Mouse (Mus musculus): ENCODE data around the gene Tomm22. TPM values are rescaled to one million over a fixed set of nuclear protein-coding genes. Genes with fewer than 3 reads are reported as not detected.
A peak's percentile ranks its signal among the peaks of the same experiment; 100 is the strongest.
"Not testable (repeated sequence)": the region's sequence is repeated elsewhere in the genome, so short reads cannot be mapped to it uniquely, and the experiment has no call there.

Tomm22 gene
- polyA plus RNA-seq, 1 experiment from 2014 or later, result 235 TPM

GRCm38 (mm10) chr15:79664666-79665065, 6.0 kb upstream of the Tomm22 start:
- no peak overlapping the region for H3K4me3 ChIP-seq
- no peak overlapping the region for H3K27ac ChIP-seq
- no peak overlapping the region for H3K4me2 ChIP-seq
- no peak for ATAC-seq (ENCODE audit: borderline replicate concordance, extremely low read depth, low FRiP score, low TSS enrichment)
- H3K36me3 ChIP-seq, result 0 out of 2 replicates have a peak, but pooled peaks cover 8% of the 10 kb centered on the region
- 89% methylated on average over 8 of the region's 8 CpGs for WGBS
- H3K9me3 ChIP-seq, result no peaks in the 10 kb centered on the region
- peaks cover 9% of the 10 kb centered on the region for H3K4me1 ChIP-seq
- H3K9ac ChIP-seq, result no peak overlapping the region
- no peaks in the 10 kb centered on the region for H3K27me3 ChIP-seq

GRCm38 (mm10) chr15:79669195-79669594, 1.5 kb upstream of the Tomm22 start:
- Histone ChIP-seq H3K36me3 (peaks cover 27% of the 10 kb centered on the region), H3K4me2 (no peak overlapping the region), H3K9ac (no peak overlapping the region), H3K4me1 (peaks cover 7% of the 10 kb centered on the region), H3K4me3 (no peak overlapping the region), H3K27me3 (no peaks in the 10 kb centered on the region), H3K9me3 (no peaks in the 10 kb centered on the region), H3K27ac (no peak overlapping the region)
- no peak for ATAC-seq (ENCODE audit: borderline replicate concordance, extremely low read depth, low FRiP score, low TSS enrichment)
- 61% methylated on average over 10 of the region's 10 CpGs for WGBS

- WGBS, result under 1% methylated on average over 37 of the region's 37 CpGs
Observed at GRCm38 (mm10) chr15:79670972-79671299, 275 bp downstream of the Tomm22 start.

GRCm38 (mm10) chr15:79671828-79672348, 1.2 kb downstream of the Tomm22 start:
- not testable (repeated sequence) for H3K9ac ChIP-seq; H3K4me1 ChIP-seq; ATAC-seq (ENCODE audit: borderline replicate concordance, extremely low read depth, low FRiP score, low TSS enrichment)

More at GRCm38 (mm10) chr15:79670972-79671299, 275 bp downstream of the Tomm22 start:
- peak overlapping the region; percentile 91 for H3K9ac ChIP-seq
- no peaks in the 10 kb centered on the region for H3K27me3 ChIP-seq
- H3K4me3 ChIP-seq, result peak overlapping the region; percentile 97
- H3K27ac ChIP-seq, result peak overlapping the region; percentile 41; the same call in 1 of the 2 replicates
- H3K36me3 ChIP-seq, result peaks cover 43% of the 10 kb centered on the region
- H3K9me3 ChIP-seq, result no peaks in the 10 kb centered on the region
- peaks cover 7% of the 10 kb centered on the region for H3K4me1 ChIP-seq
- ATAC-seq (ENCODE audit: borderline replicate concordance, extremely low read depth, low FRiP score, low TSS enrichment), result peak; percentile 66
- H3K4me2 ChIP-seq, result peak overlapping the region; percentile 69

GRCm38 (mm10) chr15:79677936-79678335, 7.3 kb downstream of the Tomm22 start:
- Histone ChIP-seq H3K4me1 (peaks cover 8% of the 10 kb centered on the region), H3K4me2 (no peak overlapping the region), H3K36me3 (peaks cover 37% of the 10 kb centered on the region), H3K9ac (no peak overlapping the region), H3K27ac (no peak overlapping the region), H3K9me3 (no peaks in the 10 kb centered on the region), H3K27me3 (no peaks in the 10 kb centered on the region), H3K4me3 (no peak overlapping the region)
- WGBS, result 72% methylated on average over 2 of the region's 2 CpGs
- no peak for ATAC-seq (ENCODE audit: borderline replicate concordance, extremely low read depth, low FRiP score, low TSS enrichment)

More at GRCm38 (mm10) chr15:79671828-79672348, 1.2 kb downstream of the Tomm22 start:
- not testable (repeated sequence) for H3K27me3 ChIP-seq, H3K27ac ChIP-seq, H3K9me3 ChIP-seq
- 72% methylated on average over 11 of the region's 11 CpGs for WGBS
- Histone ChIP-seq H3K4me2 (peak overlapping the region; percentile 69), H3K36me3 (peaks cover 49% of the 10 kb centered on the region), H3K4me3 (peak overlapping the region; percentile 97)

GRCm38 (mm10) chr15:79681973-79682372, 11.3 kb downstream of the Tomm22 start:
- ATAC-seq (ENCODE audit: borderline replicate concordance, extremely low read depth, low FRiP score, low TSS enrichment), result no peak; the same call in 1 of the 2 replicates

GRCm38 (mm10) chr15:79683146-79683545, 12.5 kb downstream of the Tomm22 start:
- H3K4me3 ChIP-seq, result no peak overlapping the region
- ATAC-seq (ENCODE audit: borderline replicate concordance, extremely low read depth, low FRiP score, low TSS enrichment), result no peak
- H3K9me3 ChIP-seq, result no peaks in the 10 kb centered on the region
- 79% methylated on average over 6 of the region's 6 CpGs for WGBS
- no peaks in the 10 kb centered on the region for H3K36me3 ChIP-seq
- H3K4me2 ChIP-seq, result no peak overlapping the region
- no peak overlapping the region for H3K9ac ChIP-seq
- no peaks in the 10 kb centered on the region for H3K27me3 ChIP-seq
- peaks cover 43% of the 10 kb centered on the region for H3K4me1 ChIP-seq
- no peak overlapping the region for H3K27ac ChIP-seq

More at GRCm38 (mm10) chr15:79681973-79682372, 11.3 kb downstream of the Tomm22 start:
- 83% methylated on average over 4 of the region's 4 CpGs for WGBS
- H3K4me3 ChIP-seq, result no peak overlapping the region
- no peak overlapping the region for H3K27ac ChIP-seq
- H3K9me3 ChIP-seq, result no peaks in the 10 kb centered on the region
- no peak overlapping the region for H3K9ac ChIP-seq
- no peaks in the 10 kb centered on the region for H3K27me3 ChIP-seq
- H3K4me2 ChIP-seq, result no peak overlapping the region
- H3K36me3 ChIP-seq, result no peaks in the 10 kb centered on the region; the same call in 1 of the 2 replicates
- peaks cover 43% of the 10 kb centered on the region for H3K4me1 ChIP-seq

GRCm38 (mm10) chr15:79683707-79684465, 13.2 kb downstream of the Tomm22 start:
- H3K4me2 ChIP-seq, result peak overlapping the region; percentile 81
- H3K36me3 ChIP-seq, result no peaks in the 10 kb centered on the region
- WGBS, result 62% methylated on average over 19 of the region's 19 CpGs
- H3K9me3 ChIP-seq, result no peaks in the 10 kb centered on the region
- H3K4me1 ChIP-seq, result peaks cover 48% of the 10 kb centered on the region
- no peak for ATAC-seq (ENCODE audit: borderline replicate concordance, extremely low read depth, low FRiP score, low TSS enrichment)
- no peak overlapping the region for H3K4me3 ChIP-seq
- H3K27me3 ChIP-seq, result no peaks in the 10 kb centered on the region
- H3K27ac ChIP-seq, result no peak overlapping the region
- H3K9ac ChIP-seq, result 0 out of 2 replicates have a peak overlapping the region, but pooled peaks have one; percentile 2

GRCm38 (mm10) chr15:79684616-79685015, 14.0 kb downstream of the Tomm22 start:
- no peak for ATAC-seq (ENCODE audit: borderline replicate concordance, extremely low read depth, low FRiP score, low TSS enrichment)

GRCm38 (mm10) chr15:79685141-79685641, 14.5 kb downstream of the Tomm22 start:
- Histone ChIP-seq H3K4me2 (peak overlapping the region; percentile 81), H3K9me3 (no peaks in the 10 kb centered on the region), H3K27ac (no peak overlapping the region), H3K36me3 (no peaks in the 10 kb centered on the region), H3K4me3 (peak overlapping the region; percentile 86), H3K27me3 (no peaks in the 10 kb centered on the region), H3K9ac (peak overlapping the region; percentile 25; the same call in 1 of the 2 replicates), H3K4me1 (peaks cover 56% of the 10 kb centered on the region)
- ATAC-seq (ENCODE audit: borderline replicate concordance, extremely low read depth, low FRiP score, low TSS enrichment), result no peak
- whole genome bisulfite sequencing, result 14% methylated on average over 6 of the region's 6 CpGs

More at GRCm38 (mm10) chr15:79684616-79685015, 14.0 kb downstream of the Tomm22 start:
- WGBS, result 81% methylated on average over 6 of the region's 6 CpGs
- H3K27ac ChIP-seq, result no peak overlapping the region
- peak overlapping the region; percentile 81 for H3K4me2 ChIP-seq
- H3K4me1 ChIP-seq, result peaks cover 51% of the 10 kb centered on the region
- peak overlapping the region; percentile 86 for H3K4me3 ChIP-seq
- H3K27me3 ChIP-seq, result no peaks in the 10 kb centered on the region
- H3K9ac ChIP-seq, result peak overlapping the region; percentile 25; the same call in 1 of the 2 replicates
- H3K9me3 ChIP-seq, result no peaks in the 10 kb centered on the region
- H3K36me3 ChIP-seq, result no peaks in the 10 kb centered on the region

- Histone ChIP-seq H3K27ac (no peak overlapping the region), H3K9ac (peak overlapping the region; percentile 92), H3K36me3 (no peaks in the 10 kb centered on the region), H3K27me3 (no peaks in the 10 kb centered on the region), H3K4me2 (peak overlapping the region; percentile 81), H3K4me1 (peaks cover 56% of the 10 kb centered on the region), H3K9me3 (no peaks in the 10 kb centered on the region), H3K4me3 (peak overlapping the region; percentile 86)
- WGBS, result 4% methylated on average over 15 of the region's 15 CpGs
- ATAC-seq (ENCODE audit: borderline replicate concordance, extremely low read depth, low FRiP score, low TSS enrichment), result no peak
Observed at GRCm38 (mm10) chr15:79686046-79686869, 15.6 kb downstream of the Tomm22 start.
